Mouse (Mus musculus): ENCODE data around the gene Zfp704. TPM values are rescaled to one million over a fixed set of nuclear protein-coding genes. Genes with fewer than 3 reads are reported as not detected.

Gene Zfp704
- total RNA-seq, 2 experiments from 2014 or later: 38.3 to 38.9 TPM

GRCm38 (mm10) chr3:9520051-9520727, 89.7 kb downstream of the Zfp704 start:
- peak; percentile 69 to 87 for DNase-seq (ENCODE audit: low spot score in 2 of 2)

- no peak for DNase-seq (ENCODE audit: low spot score in 2 of 2)
Observed at GRCm38 (mm10) chr3:9519491-9519890, 90.4 kb downstream of the Zfp704 start.

- no peak for DNase-seq (ENCODE audit: low spot score in 2 of 2)
Observed at GRCm38 (mm10) chr3:9518936-9519335, 90.9 kb downstream of the Zfp704 start.

- peak in 1 of 2 experiments; percentile 0 for DNase-seq (ENCODE audit: low spot score in 2 of 2)
Observed at GRCm38 (mm10) chr3:9516119-9516855, 93.6 kb downstream of the Zfp704 start.

DNA sequence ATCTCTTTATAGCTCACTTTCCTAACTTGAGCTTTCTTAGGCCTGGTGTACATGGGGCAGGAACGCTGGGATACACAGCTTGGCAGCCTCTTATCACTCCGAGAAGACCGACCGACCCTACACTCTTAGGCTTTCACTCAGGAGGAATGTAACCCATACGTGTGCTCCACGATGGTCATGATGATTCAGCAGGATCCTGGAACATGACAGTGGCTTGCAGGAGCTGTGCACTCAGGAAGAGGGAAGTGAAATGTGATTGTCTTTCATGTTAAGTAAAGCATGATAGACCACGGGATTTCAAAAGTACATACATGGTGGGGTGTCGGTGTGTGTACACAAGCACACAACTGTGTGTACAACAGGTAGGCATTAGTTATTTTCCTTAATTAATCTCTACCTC, 94.4 kb downstream of the Zfp704 start:
- no peak for DNase-seq (ENCODE audit: low spot score in 2 of 2)

- DNase-seq (ENCODE audit: low spot score in 2 of 2): no peak
Observed at GRCm38 (mm10) chr3:9513703-9514110, 96.2 kb downstream of the Zfp704 start.

- no peak for DNase-seq (ENCODE audit: low spot score in 2 of 2)
Observed at GRCm38 (mm10) chr3:9512199-9512598, 97.7 kb downstream of the Zfp704 start.

DNA sequence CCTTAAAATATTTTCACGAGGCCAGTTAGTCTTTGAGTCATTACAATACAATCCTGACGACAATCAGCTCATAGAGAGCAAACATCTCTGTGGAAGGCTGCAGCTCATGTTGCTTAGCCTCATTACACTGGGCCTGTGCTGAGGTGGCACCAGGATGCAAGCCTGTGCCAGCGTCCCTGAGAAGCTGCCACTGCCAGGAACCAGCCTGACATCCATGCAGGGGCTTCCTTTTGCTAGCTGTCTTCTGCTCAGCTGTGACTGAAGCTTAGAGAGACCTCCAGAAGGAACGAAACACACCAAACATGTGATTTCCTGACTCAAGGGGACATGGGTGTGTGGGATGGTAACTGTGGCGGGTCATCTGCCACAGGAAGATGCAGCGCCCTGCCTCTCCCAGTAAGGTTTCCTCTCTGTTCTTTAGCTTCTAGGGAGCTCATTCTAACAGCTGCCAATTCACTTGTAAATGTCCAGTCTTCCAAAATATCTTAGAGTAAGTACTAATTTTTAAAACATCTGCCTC, 104.1 kb downstream of the Zfp704 start:
- no peak for DNase-seq (ENCODE audit: low spot score in 2 of 2)

DNA sequence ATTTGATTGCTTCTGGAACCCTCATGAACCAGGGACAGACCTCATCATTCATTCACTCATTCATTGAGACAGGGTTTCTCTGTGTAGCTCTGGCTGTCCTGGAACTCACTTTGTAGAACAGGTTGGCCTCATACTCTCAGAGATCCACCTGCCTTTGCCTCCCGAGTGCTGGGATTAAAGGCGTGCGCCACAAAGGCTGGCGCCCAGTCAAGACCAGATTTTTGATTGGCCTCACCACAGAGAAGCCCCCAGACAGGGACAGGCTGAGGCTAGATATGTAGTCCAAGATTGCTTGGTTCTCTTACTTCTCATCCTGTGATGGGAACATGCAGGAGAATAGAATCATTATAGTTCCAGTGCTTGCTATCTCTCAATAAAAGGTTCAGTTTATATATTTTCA, 105.5 kb downstream of the Zfp704 start:
- DNase-seq (ENCODE audit: low spot score in 2 of 2): no peak

DNA sequence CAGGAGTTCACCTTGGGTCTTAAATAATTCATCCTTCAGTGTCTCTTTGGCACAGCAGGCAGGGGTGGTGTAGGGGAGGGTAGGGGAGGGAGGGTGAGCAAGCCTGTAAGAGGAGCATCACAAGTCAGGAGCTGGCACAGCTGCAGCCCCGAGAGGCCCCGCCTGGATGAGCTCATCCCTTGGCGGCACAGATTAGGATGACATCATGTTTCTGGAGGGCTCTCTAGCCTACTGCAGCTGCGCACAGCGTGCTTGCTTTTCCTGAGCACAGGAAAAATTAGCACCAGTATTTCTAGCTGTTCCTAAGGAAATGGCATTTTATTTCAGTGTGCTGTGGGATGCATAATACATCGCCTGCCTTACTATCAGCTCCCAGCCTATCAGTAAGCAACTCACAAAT, 109.2 kb downstream of the Zfp704 start:
- peak; percentile 86 to 92 for DNase-seq (ENCODE audit: low spot score in 2 of 2)

- peak in 1 of 2 experiments; percentile 41 for DNase-seq (ENCODE audit: low spot score in 2 of 2)
Observed at GRCm38 (mm10) chr3:9499994-9500553, 109.8 kb downstream of the Zfp704 start.

DNA sequence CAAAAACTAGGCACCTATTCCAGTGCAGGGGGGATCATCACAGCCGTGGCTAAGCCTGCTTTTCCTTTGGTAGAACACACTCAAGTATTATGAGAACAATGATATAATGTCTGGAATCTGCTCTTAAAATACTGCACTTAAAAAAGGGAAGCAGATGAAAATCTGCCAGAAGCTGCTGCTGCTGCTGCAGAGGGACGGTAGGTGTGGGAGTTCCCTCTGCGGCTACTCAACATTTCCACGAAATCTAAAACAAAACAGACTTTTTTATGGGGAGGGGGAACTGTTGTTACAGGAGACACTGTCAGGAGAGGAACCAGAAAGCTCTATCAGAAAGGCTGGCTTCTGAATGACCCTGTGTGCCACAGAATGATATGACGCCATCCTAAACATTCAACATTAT, 110.4 kb downstream of the Zfp704 start:
- DNase-seq (ENCODE audit: low spot score in 2 of 2): no peak

DNA sequence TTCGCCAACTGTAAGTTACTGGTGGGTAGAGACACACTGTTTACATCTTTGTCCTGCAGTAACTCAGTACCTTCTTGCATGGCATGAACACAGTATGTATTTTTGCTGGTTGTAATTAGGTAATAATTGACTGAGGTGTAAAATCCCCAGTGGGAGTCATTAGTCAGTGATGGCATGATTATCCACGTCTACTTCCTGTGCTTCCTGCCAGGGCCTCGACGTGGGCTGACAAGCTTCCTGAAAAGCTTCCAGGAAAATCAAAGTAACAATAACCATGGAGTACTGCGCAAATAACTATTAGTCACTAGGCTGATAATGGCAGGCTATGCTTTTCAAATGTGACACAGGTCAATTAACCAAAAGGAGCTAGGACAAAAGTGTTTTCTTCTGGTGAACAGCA, 112.6 kb downstream of the Zfp704 start:
- peak in 1 of 2 experiments; percentile 41 for DNase-seq (ENCODE audit: low spot score in 2 of 2)

DNA sequence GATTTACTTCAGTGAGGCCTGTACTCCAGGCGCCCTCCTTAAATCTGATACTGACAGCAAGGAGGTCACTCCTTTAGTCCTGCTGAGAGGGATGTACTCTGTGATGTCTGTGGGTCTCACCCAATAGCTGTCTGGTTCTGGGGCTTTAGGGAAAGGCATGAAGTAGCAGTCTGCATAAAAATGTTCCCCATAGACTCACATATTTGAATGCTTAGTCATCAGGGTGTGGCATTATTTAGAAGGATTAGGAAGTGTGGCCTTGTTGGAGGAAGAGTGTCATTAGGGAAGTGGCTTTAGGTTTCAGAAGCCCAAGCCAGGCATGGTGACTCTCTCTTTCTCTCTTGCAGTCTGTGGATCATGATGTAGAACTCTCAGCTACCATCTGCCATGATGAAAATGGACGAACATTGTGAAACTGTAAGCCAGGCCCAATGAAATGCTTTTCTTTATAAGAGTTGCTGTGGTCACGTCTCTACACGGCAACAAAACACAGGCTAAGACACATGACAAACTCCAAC, 118.1 kb downstream of the Zfp704 start:
- no peak for DNase-seq (ENCODE audit: low spot score in 2 of 2)

GRCm38 (mm10) chr3:9487644-9488043, 122.2 kb downstream of the Zfp704 start:
- no peak for DNase-seq (ENCODE audit: low spot score in 2 of 2)

- no peak for DNase-seq (ENCODE audit: low spot score in 2 of 2)
Observed at GRCm38 (mm10) chr3:9485506-9485905, 124.4 kb downstream of the Zfp704 start.

- DNase-seq (ENCODE audit: low spot score in 2 of 2): no peak
Observed at GRCm38 (mm10) chr3:9481956-9482355, 127.9 kb downstream of the Zfp704 start.

GRCm38 (mm10) chr3:9481358-9481757, 128.5 kb downstream of the Zfp704 start:
- DNase-seq (ENCODE audit: low spot score in 2 of 2): peak in 1 of 2 experiments; percentile 36

DNA sequence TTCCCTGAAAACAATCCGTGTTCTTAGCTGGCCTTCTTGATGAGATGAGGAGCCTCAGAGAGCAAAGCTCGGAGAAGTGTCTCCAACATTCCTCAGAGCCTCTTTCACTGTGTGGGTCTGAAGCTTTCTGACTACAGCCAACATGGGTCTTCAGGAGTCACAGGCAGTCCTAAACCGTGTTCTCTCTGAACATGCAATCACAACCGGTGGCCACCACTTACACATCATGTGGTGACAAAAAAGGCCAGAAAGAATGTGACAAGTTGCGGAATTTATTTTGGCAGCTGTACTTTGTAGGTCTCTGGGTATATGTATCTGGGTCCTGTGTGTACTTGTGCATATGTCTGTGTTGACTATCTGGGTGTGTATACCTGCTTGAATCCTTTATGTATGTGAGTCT, 128.9 kb downstream of the Zfp704 start:
- no peak for DNase-seq (ENCODE audit: low spot score in 2 of 2)

- no peak for DNase-seq (ENCODE audit: low spot score in 2 of 2)
Observed at GRCm38 (mm10) chr3:9477386-9477785, 132.5 kb downstream of the Zfp704 start.

DNA sequence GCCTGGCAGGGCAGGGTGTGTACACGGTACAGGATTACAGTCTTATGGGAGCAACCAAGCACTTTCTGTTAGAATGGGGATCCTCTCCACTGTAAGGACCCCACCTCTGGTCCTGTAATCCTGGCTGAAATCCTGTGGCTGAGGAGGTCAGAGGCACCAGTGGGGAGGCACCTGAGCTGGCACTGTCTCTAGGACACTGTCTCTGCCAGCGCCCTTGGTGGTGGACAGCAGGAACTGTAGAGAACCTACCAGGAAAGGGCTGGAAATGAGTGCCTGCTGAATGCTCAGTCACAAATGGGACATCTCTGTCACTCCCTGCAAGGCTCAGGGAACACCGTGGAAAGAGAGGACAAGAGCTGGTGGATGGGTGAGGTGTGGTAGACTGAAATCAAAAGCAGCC, 133.5 kb downstream of the Zfp704 start:
- no peak for DNase-seq (ENCODE audit: low spot score in 2 of 2)

- no peak for DNase-seq (ENCODE audit: low spot score in 2 of 2)
Observed at GRCm38 (mm10) chr3:9475501-9475900, 134.4 kb downstream of the Zfp704 start.
